Mouse (Mus musculus) stomach, embryonic 14.5 days (tissue): ENCODE data around the gene Mpv17l. TPM values are rescaled to one million over a fixed set of nuclear protein-coding genes. Genes with fewer than 3 reads are reported as not detected.
A peak's percentile ranks its signal among the peaks of the same experiment; 100 is the strongest.
"Not testable (repeated sequence)": the region's sequence is repeated elsewhere in the genome, so short reads cannot be mapped to it uniquely, and the experiment has no call there.

Experiments used
- ATAC-seq: fragments of 200-750 bp; cut with Nextera tagmentation; 2 replicates; pipeline ENCODE4 v1.8.0; 2017; ENCODE audit warnings: low read depth, moderate TSS enrichment; ENCODE audit not compliant: insufficient number of reproducible peaks, insufficient read depth, low FRiP score
- H3K27ac ChIP-seq: fragments of 300-500 bp; sonication (generic); 2 replicates; pipeline ENCODE4 v1.5.1; 2014; ENCODE audit warnings: mild to moderate bottlenecking, low read length, moderate library complexity, mixed read lengths
- H3K27me3 ChIP-seq: fragments of 300-500 bp; sonication (generic); 2 replicates; pipeline ENCODE4 v1.6.1; 2014; ENCODE audit warnings: low read length, control low read depth, mixed read lengths; ENCODE audit not compliant: control insufficient read depth, insufficient read depth
- H3K36me3 ChIP-seq: fragments of 300-500 bp; sonication (generic); 2 replicates; pipeline ENCODE4 v1.6.1; 2014; ENCODE audit warnings: mild to moderate bottlenecking, control low read depth, low read length, moderate library complexity, mixed read lengths; ENCODE audit not compliant: control insufficient read depth, insufficient read depth
- H3K4me1 ChIP-seq: fragments of 300-500 bp; sonication (generic); 2 replicates; pipeline ENCODE4 v1.6.1; 2014; ENCODE audit warnings: low read length, control low read depth, mixed read lengths; ENCODE audit not compliant: control insufficient read depth, insufficient read depth
- H3K4me2 ChIP-seq: fragments of 300-500 bp; sonication (generic); replicated peaks from 2 replicates; pipeline ENCODE4 v1.6.1; 2014; ENCODE audit warnings: low read depth, low read length, control low read depth
- H3K4me3 ChIP-seq: fragments of 300-500 bp; sonication (generic); 2 replicates; pipeline ENCODE4 v1.5.1; 2014; ENCODE audit warnings: low read depth, low read length, control low read depth
- H3K9ac ChIP-seq: fragments of 300-500 bp; sonication (generic); replicated peaks from 2 replicates; pipeline ENCODE4 v1.6.1; 2014; ENCODE audit warnings: low read depth, mild to moderate bottlenecking, control low read depth, low read length, moderate library complexity, mixed read lengths
- H3K9me3 ChIP-seq: fragments of 300-500 bp; sonication (generic); 2 replicates; pipeline ENCODE4 v1.6.1; 2016; ENCODE audit warnings: low read depth, low read length, control low read depth; ENCODE audit not compliant: control insufficient read depth
- WGBS: fragments of 180-500 bp; shearing (Covaris S2); extraction: QIAGEN DNeasy Blood & Tissue Kit; methylation state at CpG from one replicate; pipeline ENCODE4 v1.1.7; 2014; 5-methylcytosine and 5-hydroxymethylcytosine counted together
- polyA plus RNA-seq: library from polyadenylated mRNA; unstranded; fragments of >200 nt; fragmentation: Nextera tagmentation; extraction: Ambion mirVana; gene quantifications from 2 replicates; pipeline ENCODE4 v1.2.1, GENCODE M21; 2014

Mpv17l gene
- 6.9 and 9.7 TPM in 2 replicates for polyA plus RNA-seq

DNA sequence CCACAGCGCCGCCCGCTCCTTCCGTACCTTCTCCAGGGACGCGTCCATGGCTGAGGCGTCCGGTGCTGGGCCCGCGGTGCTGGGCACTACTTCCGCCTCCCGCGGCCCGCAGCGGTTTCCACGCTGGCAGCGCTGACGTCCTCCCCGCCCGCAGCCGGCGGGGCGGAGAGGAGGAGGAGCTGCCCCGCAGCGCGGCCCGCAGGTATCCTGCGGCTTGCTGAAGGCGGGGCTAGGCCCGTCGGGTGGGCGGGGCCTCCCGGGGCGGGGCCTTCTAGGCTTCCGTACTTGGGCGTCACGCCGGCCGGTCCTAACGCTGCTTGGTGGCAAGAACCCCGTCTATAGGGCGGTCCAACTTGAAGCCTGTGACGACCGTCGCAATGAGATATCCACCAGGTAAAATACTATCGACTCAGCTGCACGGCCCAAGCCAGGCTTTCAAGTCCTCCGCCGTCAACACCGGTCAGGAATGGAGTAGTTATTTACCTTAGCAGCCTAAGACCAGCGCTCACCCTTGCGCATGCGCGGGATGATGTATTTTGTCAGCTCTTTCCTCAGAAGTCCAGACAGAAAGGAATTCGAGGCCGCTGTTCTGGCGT lies at the start of gene Mpv17l, which contains the start of gene Pdxdc1:
TSS of gene Mpv17l (plus strand) at position 274 of the 596 bp plus-strand sequence.
TSS of gene Pdxdc1 (minus strand) at position 244 of the 596 bp plus-strand sequence.
- peaks cover 10% of the 10 kb centered on the region for H3K4me1 ChIP-seq
- peak; percentile 98 for ATAC-seq
- peak within 1 kb of the TSS; percentile 86 for H3K27ac ChIP-seq
- WGBS = 0% methylated on average over 47 of the region's 57 CpGs
- H3K27me3 ChIP-seq = no peaks in the 10 kb centered on the region
- no peaks in the 10 kb centered on the region for H3K9me3 ChIP-seq
- peak within 1 kb of the TSS; percentile 77 for H3K4me2 ChIP-seq
- H3K4me3 ChIP-seq = peak within 1 kb of the TSS; percentile 97
- no peaks in the 10 kb centered on the region for H3K36me3 ChIP-seq
- H3K9ac ChIP-seq = peak within 1 kb of the TSS; percentile 87

DNA sequence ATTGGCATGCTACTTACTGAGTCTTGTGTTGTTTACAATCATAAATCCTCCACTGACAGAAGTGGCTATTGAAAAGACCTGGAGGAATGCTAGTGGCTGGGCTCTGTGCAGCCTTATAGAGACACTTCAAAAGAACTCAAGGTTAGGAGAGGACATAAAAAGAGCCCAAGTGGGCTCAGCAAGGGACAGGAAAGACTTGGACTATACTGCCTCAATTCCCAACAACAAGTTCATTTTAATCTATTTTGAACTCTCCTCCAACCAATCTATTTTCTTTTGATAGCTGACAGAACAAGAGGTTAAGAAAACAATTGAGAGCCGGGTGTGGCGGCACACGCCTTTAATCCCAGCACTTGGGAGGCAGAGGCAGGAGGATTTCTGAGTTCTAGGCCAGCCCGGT lies 49.1 kb upstream of the Mpv17l start:
- Histone ChIP-seq H3K27me3 (no peaks in the 10 kb centered on the region), H3K9me3 (no peaks in the 10 kb centered on the region), H3K4me2 (no peak overlapping the region), H3K27ac (no peak overlapping the region), H3K9ac (no peak overlapping the region), H3K36me3 (peaks cover 43% of the 10 kb centered on the region), H3K4me3 (no peak overlapping the region), H3K4me1 (no peaks in the 10 kb centered on the region)
- no peak for ATAC-seq
- WGBS = 98% methylated on average over 4 of the region's 4 CpGs

DNA sequence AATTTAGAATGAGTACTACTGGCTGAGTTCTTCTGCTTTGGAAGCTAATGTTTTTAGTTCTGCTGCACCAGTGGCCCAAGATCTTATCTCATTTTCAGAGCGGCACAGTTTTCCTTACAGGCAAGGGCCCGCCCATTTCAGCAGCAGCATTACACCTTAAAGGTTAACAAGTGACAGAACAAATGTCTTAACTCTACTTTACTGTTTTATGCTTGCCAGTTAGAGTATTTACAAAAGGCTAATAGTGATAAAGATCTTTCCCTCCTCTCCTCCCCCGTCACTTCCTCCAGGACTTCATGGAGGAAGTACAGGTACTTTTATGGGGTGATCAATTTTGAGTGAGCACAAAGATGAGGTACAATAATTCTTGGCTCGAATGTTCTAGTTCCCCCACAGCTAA lies 36.9 kb upstream of the Mpv17l start:
- ATAC-seq = no peak
- Histone ChIP-seq H3K27me3 (no peaks in the 10 kb centered on the region), H3K9ac (no peak overlapping the region), H3K27ac (no peak overlapping the region), H3K36me3 (peaks cover 21% of the 10 kb centered on the region), H3K9me3 (no peaks in the 10 kb centered on the region), H3K4me2 (no peak overlapping the region), H3K4me3 (no peak overlapping the region), H3K4me1 (no peaks in the 10 kb centered on the region)
- 50% methylated on average over 4 of the region's 4 CpGs for WGBS

DNA sequence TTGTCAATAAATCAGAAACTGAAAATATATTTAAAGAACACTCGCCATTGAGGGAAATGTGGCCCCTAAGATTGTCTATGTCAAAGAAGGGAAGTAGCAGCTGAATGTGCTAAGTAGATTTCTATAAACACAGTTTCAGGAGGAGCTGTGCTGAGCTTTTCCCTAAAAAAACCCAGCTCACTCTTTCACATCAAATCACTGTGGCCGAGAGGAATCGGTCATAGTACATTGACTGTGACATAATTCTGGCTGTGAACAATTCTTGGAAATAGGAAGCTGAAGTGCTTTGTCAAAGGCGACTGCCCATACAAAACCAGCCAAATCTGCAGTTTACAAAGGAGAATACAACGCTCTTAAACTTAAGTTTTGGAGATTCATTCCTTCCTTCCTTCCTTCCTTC lies 36.3 kb upstream of the Mpv17l start:
- Histone ChIP-seq H3K9me3 (no peaks in the 10 kb centered on the region), H3K4me3 (no peak overlapping the region), H3K4me1 (no peaks in the 10 kb centered on the region), H3K36me3 (peaks cover 21% of the 10 kb centered on the region), H3K27me3 (no peaks in the 10 kb centered on the region), H3K27ac (no peak overlapping the region), H3K9ac (no peak overlapping the region), H3K4me2 (no peak overlapping the region)
- no peak for ATAC-seq
- WGBS = 71% methylated on average over 5 of the region's 5 CpGs

DNA sequence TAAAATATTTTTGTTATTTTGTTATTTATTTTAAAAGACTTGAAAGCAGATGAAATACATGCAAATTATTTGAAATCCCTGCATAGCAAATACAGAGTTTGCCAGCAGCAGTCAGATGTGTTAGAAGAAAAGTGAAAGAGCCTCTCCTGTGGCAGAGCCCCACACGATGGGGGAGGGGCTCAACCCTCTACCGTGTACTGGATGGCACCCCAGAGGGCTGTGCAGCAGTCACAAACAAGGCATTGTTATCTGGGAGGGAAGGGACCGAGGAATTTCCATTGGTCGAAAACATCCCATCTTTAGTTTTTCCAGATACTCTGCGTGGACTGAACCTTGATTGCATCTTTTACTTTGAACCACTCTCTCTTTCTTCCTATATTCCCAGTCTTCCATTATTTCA lies 35.6 kb upstream of the Mpv17l start:
- not testable (repeated sequence) for H3K9ac ChIP-seq, ATAC-seq, H3K9me3 ChIP-seq, H3K27ac ChIP-seq, H3K4me1 ChIP-seq, H3K27me3 ChIP-seq, H3K4me2 ChIP-seq, H3K4me3 ChIP-seq
- 55% methylated on average over 5 of the region's 5 CpGs for WGBS
- peaks cover 26% of the 10 kb centered on the region for H3K36me3 ChIP-seq

DNA sequence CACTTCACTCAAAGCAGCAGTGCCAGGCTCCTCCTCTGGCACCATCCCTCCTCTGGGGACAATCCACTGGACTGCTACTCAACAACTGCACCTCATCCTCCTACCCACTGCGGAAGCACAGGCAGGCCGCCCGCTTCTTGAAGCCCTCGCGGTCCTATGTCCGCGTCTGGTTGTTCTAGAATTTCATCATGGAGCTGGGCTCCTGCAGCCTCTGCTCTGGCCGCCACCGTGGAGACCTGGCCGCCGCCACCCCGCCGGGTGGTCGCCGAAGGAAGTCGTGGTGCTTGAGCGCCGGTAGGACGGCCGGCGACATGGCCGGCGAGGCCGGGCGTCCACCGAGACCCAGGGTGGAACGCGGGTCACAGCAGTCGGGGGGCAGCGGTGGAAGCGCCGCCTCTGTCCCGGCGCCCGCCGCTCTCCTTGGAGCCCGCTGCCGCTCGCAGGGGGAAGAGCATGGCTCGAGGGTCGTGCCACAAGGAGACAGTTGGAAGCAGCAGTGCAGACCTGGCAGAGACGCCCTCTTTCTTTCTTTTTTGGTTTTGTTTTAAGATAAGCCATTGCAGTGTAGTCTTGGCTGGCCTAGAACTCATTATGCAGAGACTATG lies 34.9 kb upstream of the Mpv17l start:
- ATAC-seq = no peak
- no peaks in the 10 kb centered on the region for H3K4me1 ChIP-seq
- no peaks in the 10 kb centered on the region for H3K9me3 ChIP-seq
- H3K9ac ChIP-seq = no peak overlapping the region
- no peaks in the 10 kb centered on the region for H3K27me3 ChIP-seq
- no peak overlapping the region for H3K4me2 ChIP-seq
- H3K27ac ChIP-seq = no peak overlapping the region
- H3K4me3 ChIP-seq = no peak overlapping the region
- H3K36me3 ChIP-seq = peaks cover 26% of the 10 kb centered on the region
- 30% methylated on average over 42 of the region's 42 CpGs for WGBS

DNA sequence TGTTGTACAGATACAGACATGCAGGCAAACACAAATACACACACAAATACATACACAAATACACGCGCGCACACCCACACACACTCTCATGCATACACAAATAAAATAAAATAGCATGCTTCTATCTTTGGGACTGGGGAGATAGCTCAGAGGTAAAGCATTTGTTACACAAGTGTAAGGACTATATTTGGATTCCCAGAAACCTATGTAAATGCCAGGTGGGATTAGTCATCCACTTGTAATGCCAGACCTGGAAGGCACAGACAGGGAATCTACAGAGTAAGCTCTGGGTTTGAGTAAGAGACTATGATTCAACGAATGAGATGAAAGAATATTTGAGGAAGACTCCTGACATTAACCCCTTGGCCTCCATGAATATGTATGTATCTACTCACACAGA lies 27.5 kb upstream of the Mpv17l start:
- Histone ChIP-seq H3K27me3 (no peaks in the 10 kb centered on the region), H3K9me3 (no peaks in the 10 kb centered on the region), H3K4me2 (no peak overlapping the region), H3K27ac (no peak overlapping the region), H3K36me3 (peaks cover 33% of the 10 kb centered on the region), H3K4me3 (no peak overlapping the region), H3K9ac (no peak overlapping the region), H3K4me1 (no peaks in the 10 kb centered on the region)
- ATAC-seq = no peak
- WGBS = 93% methylated on average over 4 of the region's 4 CpGs

DNA sequence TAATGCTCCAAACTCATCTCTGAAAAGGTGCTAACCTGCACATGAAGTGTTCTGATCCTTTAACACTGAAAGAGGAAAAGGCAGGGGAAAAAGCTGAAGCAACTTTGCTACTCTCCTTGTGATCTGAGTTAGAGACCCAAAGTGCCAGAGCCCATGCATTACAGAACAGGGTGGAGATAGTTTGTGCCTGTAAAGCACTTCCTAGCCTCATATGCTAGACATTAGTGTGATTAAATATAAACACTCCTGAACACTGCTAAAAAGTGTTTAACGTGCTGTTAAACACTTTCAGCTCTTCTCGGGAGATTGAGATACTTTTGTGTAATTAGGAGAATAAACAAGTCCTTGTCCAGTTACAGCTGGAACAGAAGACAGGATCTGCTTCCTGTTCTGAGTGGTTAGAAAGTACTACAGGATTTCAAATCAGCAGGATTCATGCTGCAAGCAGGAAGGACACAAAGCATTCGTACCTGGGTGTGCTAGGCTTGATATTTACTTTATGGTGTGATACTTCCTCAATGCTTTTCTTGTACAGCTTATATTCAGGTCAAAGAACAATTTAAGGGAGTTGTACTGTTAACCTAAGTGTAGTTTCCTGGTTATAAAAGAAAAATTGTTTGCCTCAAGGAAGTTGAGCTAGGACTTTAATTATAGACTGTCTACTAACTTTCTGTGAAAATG lies 19.7 kb upstream of the Mpv17l start:
- Histone ChIP-seq H3K36me3 (peaks cover 16% of the 10 kb centered on the region; the same call in 1 of the 2 replicates), H3K9ac (no peak overlapping the region), H3K4me2 (no peak overlapping the region), H3K27ac (peak overlapping the region; percentile 69; the same call in 1 of the 2 replicates), H3K4me3 (no peak overlapping the region), H3K4me1 (peaks cover 10% of the 10 kb centered on the region; the same call in 1 of the 2 replicates), H3K9me3 (no peaks in the 10 kb centered on the region), H3K27me3 (no peaks in the 10 kb centered on the region)
- ATAC-seq = 0 out of 2 replicates have a peak, but pooled peaks have one; percentile 37
- 7% methylated on average over 3 of the region's 3 CpGs for WGBS
